Mouse (Mus musculus): ENCODE data around the gene Hdac10.

The Hdac10 gene

GRCm38 (mm10) chr15:89148496-89149270 lies 20.2 kb upstream of the Hdac10 start:
- no peak for DNase-seq (ENCODE audit: low spot score)

- DNase-seq (ENCODE audit: low spot score): no peak
Observed at GRCm38 (mm10) chr15:89147895-89148294, 19.4 kb upstream of the Hdac10 start.

GRCm38 (mm10) chr15:89147456-89147855 lies 19.0 kb upstream of the Hdac10 start:
- DNase-seq (ENCODE audit: low spot score): no peak

- DNase-seq (ENCODE audit: low spot score): no peak
Observed at GRCm38 (mm10) chr15:89147024-89147423, 18.5 kb upstream of the Hdac10 start.

GRCm38 (mm10) chr15:89146537-89146936 lies 18.0 kb upstream of the Hdac10 start:
- peak; percentile 58 for DNase-seq (ENCODE audit: low spot score)

- no peak for DNase-seq (ENCODE audit: low spot score)
Observed at GRCm38 (mm10) chr15:89145813-89146350, 17.4 kb upstream of the Hdac10 start.

- no peak for DNase-seq (ENCODE audit: low spot score)
Observed at GRCm38 (mm10) chr15:89144965-89145364, 16.5 kb upstream of the Hdac10 start.

GRCm38 (mm10) chr15:89143134-89143533 lies 14.6 kb upstream of the Hdac10 start:
- DNase-seq (ENCODE audit: low spot score): no peak

GRCm38 (mm10) chr15:89141905-89142304 lies 13.4 kb upstream of the Hdac10 start:
- no peak for DNase-seq (ENCODE audit: low spot score)

- DNase-seq (ENCODE audit: low spot score): no peak
Observed at GRCm38 (mm10) chr15:89141443-89141842, 12.9 kb upstream of the Hdac10 start.

- peak; percentile 52 for DNase-seq (ENCODE audit: low spot score)
Observed at GRCm38 (mm10) chr15:89140659-89141252, 12.3 kb upstream of the Hdac10 start, which contains the start of gene Mapk12. Mapk12 (minus strand) TSS chr15:89140703.

GRCm38 (mm10) chr15:89140048-89140658 lies 11.7 kb upstream of the Hdac10 start:
- peak; percentile 71 for DNase-seq (ENCODE audit: low spot score)

- no peak for DNase-seq (ENCODE audit: low spot score)
Observed at GRCm38 (mm10) chr15:89138531-89138930, 10.0 kb upstream of the Hdac10 start.

- no peak for DNase-seq (ENCODE audit: low spot score)
Observed at GRCm38 (mm10) chr15:89138046-89138405, 9.5 kb upstream of the Hdac10 start.

- no peak for DNase-seq (ENCODE audit: low spot score)
Observed at GRCm38 (mm10) chr15:89137378-89138045, 9.0 kb upstream of the Hdac10 start.

- DNase-seq (ENCODE audit: low spot score): no peak
Observed at GRCm38 (mm10) chr15:89136461-89137155, 8.1 kb upstream of the Hdac10 start.

- no peak for DNase-seq (ENCODE audit: low spot score)
Observed at GRCm38 (mm10) chr15:89131316-89131715, 2.8 kb upstream of the Hdac10 start.

GRCm38 (mm10) chr15:89130245-89130644 lies 1.7 kb upstream of the Hdac10 start:
- DNase-seq (ENCODE audit: low spot score): no peak

GRCm38 (mm10) chr15:89127364-89127940 lies 1.0 kb downstream of the Hdac10 start:
- DNase-seq (ENCODE audit: low spot score): no peak

- DNase-seq (ENCODE audit: low spot score): no peak
Observed at GRCm38 (mm10) chr15:89126622-89127021, 1.9 kb downstream of the Hdac10 start.

GRCm38 (mm10) chr15:89125351-89125750 lies 3.1 kb downstream of the Hdac10 start:
- DNase-seq (ENCODE audit: low spot score): no peak
